Mouse (Mus musculus) cerebellum, postnatal 25 days (tissue): ENCODE results near the gene Methig1.
A peak's percentile ranks its signal among the peaks of the same experiment; 100 is the strongest.
"Not testable (repeated sequence)": the region's sequence is repeated elsewhere in the genome, so short reads cannot be mapped to it uniquely, and the experiment has no call there.

Source experiments
- DNase-seq, 2 experiments: peaks; one replicate each; pipeline ENCODE4 v3.0.0; 2021; ENCODE audit warnings: mixed read lengths in 2 of 2

Methig1 gene

DNA sequence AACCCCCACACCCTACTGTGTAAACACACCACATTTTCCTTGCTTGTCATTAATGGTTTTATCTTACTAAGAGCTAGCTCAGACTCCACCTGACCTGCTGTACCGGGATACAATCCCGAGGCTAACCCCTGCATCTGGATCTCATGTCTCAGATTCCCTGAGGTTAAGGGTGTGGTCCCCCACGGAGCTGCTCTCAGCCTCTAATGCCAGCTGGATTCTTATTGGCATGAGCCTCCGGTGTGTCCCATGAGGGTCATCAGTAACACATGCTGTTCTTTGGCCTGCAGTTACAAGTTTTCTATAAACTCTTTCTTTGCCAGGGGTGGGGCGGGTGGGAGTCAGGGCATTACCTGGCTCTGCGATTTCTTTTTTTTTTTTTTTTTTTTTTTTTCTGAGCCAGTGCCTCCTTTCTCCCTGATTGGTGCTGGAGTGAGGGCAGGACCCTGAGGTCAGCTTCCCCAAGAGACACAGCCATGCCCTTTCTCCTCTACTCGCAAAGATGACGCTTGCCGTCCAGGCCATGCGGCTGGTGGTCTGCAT is at the start of gene Methig1, which contains the start of gene Mettl7a2:
Methig1 (plus strand) TSS at position 439 of the 540 bp plus-strand sequence.
Mettl7a2 (plus strand) TSS at position 490 of the 540 bp plus-strand sequence.
- DNase-seq: no peak

DNA sequence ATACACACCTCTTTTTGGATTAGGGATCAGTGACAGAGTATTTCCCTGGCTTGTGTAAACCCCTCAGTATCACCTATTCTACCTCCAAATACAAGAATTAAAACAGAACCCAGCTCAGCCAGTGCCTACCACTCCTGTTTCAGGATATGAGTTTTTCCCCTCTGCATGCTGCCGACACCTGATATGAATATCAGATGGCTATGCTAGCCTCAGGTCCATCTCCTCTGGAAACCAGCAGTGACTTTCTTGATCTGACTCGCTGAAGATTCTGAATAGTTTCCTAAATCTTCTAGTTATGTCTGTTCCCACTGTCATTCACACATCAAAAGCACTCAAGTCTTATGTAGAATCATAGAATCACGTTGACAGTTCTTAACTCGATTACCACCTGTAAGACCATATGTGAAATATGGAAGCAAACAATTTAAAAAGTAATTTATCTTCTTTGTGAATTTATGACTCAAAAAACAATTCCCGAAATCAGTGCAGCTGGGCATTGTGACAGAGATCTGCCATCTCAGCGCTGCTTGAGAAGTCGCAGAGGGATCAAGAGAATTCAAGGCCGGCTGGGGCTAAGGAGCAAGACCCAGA is 49.4 kb upstream of the Methig1 start:
- peak in 1 of 2 experiments; percentile 29 for DNase-seq

DNA sequence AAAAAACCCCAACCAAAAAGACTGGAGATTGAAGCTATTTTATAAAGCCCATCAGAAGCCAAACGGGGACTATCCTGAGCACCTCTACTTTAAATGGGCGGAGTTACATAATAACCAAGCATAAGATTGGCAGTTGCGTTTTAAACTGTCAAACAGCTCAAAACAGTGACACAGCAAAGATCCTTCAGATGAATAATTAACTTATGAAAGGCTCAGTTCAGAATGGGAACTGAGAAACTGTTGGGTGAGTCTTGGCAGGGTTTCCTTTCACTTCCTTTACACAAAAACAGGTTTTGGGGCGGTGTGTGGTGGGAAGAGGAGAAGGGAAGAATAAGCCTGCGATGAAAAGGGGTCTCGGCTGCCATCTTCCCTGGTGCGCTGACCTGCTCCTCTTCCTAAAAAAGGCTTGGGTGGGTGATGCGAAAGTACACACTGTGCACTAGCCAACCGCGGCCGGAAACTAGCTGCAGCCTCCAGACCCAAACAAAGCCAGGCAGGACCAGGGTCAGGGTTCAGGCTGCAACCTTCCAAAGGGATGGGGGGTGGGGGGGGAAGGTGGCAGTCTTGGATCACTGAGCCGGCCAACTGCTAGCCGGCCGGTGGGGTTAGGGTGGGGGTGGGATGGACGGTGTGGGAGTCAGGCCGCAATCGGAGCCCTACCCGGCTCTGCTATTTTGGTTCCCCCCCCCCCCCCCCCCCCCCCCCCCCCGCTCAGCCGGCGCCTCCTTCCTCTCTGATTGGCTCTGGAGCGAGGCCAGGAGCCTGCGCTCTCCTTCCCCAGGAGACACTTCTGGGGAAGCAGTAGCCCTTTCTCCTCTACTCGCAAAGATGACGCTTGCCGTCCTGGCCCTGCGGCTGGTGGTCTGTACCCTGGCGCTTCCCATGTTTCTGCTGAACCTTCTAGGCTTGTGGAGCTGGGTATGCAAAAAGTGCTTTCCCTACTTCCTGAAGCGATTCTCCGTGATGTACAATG is 48.6 kb upstream of the Methig1 start, which contains the start of gene Mettl7a1:
Mettl7a1 (plus strand) TSS at position 122 of the 973 bp plus-strand sequence.
- DNase-seq: peak; percentile 92 to 93

DNA sequence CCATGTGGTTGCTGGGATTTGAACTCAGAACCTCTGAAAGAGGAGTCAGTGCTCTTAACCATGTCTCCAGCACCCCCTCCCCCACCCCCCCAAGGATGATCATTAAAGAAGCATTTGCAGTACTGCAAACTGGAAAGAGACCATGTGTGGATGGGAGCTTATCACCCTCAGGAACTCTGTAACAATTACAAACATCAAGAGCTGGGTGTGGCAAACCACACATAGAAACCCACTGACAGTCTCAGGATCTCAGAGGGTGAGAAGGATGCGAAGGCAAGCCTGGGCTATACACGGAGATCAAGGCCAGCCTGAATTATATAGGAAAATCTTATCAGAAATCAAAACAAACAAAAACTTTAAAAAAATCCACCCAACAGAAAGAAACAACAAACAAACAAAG is 46.7 kb upstream of the Methig1 start:
- DNase-seq: no peak

DNA sequence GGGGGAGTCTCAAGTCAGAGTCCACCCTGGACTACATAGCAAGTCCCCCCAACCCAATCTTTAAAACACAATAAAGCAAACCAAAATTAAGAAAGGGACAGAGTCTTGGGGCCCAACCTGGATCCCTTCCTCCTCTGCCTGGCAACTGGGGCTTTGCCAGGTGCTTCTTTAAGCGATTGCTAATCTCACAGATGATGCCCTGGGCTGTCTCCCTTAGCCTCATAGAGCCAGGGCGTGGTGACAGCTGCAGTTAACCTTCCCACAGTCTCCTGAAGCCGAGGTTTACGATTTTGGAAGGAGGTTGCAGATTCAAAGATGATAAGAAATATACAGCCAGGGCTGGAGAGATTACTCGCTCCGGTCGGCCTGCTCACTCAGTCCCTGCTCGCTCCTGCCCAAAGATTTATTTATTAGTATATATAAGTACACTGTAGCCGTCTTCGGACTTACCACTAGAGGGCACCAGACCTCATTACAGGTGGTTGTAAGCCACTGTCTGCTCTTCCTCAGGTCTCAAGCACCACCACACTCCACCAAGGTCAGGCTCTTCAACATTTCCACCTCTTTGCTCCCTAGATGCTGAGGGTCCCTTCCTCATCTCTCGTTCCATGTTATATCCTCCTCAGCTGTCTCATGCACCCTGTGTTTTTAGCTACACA is 45.4 kb upstream of the Methig1 start:
- peak; percentile 39 to 66 for DNase-seq

DNA sequence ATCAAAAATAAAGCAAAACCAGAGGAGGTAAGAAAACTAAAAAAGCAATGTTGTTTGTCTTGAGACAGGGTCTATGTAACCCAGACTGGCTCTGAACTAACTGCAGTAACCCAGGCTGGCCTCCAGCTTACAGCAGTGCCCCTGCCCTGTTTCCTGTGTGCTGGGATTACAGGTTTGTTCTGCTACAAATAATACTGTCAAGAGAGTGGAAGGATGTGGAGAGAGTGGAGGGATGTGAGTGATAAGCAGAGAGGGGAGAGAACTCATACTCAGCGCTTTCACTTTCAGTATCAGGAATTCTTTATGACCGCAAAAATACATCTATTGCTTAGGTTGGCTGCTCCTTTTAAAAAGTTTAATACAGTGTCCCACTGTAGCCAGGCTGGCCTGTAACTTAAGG is 40.6 kb upstream of the Methig1 start:
- no peak for DNase-seq

DNA sequence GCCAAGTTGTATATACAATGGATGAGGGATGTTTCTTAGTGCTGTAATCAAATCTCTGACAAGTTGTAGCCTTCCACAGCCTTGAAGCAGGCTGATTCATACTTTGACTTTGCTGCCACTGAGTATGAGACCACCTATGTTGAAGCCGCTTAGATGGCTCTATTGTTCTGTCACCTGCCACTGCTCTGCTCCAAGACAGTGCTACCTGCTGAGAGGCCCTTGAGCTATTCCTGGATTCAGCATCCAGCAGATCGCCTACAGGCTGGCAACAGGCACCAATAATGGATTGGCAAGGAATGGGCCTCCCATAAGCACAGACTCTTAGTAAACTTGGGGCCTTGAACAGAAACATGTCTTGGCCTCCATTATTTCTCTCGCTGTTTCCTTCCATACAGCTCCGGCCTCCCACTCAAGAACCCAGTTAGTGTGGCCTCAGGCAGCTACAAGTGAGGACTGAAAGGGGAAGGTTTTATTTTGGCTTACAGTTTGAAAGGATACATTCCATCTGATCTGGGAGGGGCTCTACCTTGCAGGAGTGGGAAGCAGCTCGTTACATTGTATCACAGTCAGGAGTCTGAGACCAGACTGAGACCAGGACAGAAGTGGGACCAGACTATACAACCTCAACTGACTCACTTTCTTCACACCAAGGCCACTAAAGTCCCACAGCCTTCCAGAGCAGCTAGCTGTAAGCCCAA is 38.4 kb upstream of the Methig1 start:
- DNase-seq: no peak

DNA sequence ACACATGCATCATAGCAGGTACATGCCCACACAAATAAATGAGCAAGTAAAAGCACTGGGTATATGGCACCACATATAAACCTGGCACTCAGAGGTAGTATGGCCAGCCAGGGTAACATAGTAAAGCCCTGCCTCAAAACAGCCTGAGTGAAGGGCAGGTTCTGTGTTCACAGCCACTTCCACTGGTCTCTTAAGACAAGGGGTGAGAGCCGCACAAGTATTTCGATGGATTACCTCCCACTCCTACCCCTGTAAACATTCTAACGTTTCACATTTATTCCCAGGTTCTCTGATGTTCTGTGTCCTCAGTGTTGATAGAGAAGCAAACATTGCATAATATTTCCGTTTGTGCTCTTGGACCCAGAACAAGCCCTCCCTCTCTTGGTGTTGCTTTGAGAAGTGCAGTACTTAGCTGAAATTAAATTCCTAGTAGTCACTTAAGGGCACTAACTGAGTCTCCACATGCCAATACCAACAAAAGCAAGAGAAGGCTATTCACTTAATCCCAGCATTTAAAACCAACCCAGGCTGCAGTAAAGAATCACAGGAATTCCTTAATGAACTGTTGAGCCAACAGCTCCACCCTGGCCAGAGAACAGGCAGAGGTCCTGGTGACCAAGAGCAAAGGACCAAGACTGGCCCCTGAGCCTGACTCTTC is 34.8 kb upstream of the Methig1 start:
- not testable (repeated sequence) for DNase-seq

DNA sequence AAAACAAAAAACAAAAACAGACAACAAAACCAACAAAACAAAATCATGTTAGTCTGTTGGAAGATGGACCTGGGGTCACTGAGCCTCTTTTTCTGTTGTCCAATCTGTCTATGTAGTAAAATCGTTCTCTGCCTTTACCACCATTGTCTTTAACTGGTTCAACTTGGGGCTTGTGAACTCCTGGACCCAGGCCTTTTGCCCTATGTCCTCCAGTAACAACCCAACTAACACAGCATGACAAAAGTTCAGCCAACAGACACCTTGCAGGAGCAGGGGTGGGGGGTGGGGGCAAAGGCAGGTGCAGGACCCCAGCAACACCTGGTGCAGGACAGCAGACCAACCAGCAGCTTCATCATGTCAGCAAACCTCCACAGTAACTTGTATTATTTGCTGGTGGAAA is 33.1 kb upstream of the Methig1 start:
- no peak for DNase-seq

DNA sequence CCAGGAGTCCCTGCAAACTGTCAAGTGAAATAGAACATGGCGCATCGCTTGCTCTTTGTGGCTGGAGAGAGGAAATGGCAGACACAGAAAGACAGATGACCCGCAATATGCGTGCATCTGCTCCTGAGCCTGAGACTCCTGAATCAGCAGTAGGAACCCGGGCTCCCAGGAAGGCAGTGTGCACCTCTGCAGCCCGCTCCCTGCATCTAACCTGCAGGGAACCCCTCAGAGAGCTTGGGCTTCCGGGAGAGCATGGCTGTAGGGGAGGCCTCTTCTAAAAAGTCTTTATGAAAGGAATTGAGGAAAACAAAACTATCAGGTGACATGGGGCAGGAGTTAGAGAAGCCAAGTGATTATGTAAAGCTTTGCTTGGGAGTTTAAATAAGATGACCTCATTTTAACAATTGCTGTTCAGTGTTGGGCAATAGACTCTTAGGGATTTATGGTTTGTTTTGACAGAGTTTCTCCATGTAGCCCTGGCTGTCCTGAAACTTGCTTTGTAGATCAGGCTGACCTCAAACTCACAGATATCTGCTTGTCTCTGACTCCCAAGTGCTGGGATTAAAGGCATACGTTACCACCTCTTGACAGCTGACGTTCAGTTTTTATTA is 32.5 kb upstream of the Methig1 start:
- DNase-seq: no peak

DNA sequence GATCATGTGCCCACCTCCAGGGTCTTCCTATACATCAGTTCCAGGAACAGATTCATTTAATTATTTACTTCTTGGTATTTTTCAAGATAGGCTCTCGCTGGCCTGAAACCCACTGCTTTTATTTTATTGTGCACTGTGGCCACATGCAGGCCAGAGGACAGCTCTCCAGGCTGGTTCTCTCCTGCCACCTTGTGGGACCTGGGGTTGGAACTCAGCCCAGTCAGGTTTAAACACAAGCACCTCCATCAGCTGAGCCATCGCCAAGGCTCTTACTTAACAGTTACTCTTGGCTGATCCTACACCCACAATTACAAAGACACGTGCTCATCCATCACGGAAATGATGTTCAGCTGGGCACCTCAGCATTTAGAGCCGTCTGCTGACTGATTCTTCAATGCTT is 31.8 kb upstream of the Methig1 start:
- DNase-seq: peak; percentile 72 to 82

DNA sequence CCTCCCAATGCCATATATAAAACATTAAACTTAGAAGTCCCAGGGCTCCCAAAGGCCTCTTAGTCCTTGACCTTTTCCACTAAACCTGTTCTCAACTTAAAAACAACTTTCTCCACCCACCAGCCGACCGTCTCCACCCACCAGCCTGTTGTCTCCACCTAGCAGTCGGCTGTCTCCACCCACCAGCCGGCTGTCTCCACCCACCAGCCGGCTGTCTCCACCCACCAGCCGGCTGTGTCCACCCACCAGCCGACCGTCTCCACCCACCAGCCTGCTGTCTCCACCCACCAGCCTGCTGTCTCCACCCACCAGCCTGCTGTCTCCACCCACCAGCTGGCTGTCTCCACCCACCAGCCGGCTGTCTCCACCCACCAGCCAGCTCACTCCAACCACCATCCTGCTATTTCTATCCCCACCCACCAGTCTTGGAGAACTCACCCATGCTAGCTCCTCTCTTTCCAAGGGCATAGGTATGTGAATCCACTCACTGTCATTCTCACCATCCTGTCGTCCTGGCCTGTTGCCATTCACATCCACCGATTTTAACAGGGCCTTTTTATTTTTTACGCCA is 28.8 kb upstream of the Methig1 start:
- no peak for DNase-seq

DNA sequence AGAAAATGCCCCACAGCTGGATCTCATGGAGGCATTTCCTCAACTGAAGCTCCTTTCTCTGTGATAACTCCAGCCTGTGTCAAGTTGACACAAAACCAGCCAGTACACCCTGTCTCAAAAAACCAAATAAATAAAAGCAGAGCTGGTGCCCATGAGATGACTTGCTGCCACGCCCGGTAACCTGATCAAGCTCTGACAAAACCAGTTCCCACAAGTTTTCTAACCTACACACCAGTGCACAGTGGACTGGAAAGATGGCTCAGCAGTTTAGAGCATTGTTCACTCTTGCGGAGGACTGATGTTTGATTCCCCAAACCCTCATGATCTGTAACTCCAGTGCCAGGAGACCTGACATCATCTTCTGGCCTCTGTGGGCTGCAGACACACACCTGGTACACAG is 27.7 kb upstream of the Methig1 start:
- no peak for DNase-seq

DNA sequence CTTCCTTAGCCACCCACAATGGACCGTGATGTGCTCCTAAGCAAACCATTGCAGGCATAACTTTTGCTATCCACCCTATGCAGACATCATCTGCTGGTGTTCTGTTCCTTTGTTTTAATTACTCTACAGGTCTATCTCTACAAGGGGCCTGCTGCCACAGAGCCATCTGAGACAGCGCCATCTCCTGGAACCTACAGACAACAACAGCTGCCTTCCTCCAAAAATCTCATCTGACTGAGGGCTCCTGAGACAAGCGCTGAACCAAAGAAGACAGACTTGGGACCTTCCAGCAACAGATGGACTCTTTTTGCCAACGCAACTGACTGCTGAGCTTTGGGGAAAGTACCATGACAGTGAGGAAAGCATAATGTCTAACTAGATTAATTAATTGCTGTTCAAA is 24.9 kb upstream of the Methig1 start:
- not testable (repeated sequence) for DNase-seq

DNA sequence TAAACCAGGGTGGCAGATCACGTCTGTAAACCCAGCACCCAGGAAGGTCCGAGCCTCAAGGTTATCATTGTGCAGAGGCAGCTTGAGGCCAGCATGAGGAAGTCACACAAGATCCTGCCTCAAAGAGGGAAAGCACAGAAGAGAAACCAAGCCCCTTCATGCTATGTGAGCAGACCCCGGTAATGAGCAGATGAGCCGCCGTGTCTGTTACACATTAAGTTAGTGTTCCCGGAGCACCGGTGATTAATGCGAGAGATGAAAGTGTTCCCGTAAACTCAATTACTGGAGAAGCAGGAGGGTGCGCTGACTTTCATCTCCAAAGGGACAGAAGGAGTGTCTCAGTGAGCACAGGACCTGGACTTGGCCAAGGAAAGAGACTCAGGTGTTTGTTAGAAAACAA is 23.6 kb upstream of the Methig1 start:
- DNase-seq: not testable (repeated sequence)

DNA sequence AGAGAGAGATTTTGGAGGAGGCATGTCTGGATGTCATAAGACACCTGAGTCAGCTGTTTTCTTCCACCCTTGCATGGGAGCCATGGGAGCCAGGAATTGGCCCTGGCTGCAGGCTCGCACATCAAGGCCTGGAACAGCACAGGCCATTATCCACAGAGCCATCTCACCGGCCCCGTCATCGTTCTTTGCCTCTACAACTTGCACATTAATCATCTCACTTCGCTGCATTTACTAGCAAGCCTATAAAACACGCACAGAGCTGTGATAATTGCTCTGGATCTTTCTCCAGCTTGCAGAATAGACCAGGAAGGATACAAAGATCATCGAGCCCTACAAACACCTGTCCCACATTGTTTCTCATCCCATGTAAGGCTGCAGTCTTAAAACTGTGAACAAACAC is 22.2 kb upstream of the Methig1 start:
- DNase-seq: no peak

DNA sequence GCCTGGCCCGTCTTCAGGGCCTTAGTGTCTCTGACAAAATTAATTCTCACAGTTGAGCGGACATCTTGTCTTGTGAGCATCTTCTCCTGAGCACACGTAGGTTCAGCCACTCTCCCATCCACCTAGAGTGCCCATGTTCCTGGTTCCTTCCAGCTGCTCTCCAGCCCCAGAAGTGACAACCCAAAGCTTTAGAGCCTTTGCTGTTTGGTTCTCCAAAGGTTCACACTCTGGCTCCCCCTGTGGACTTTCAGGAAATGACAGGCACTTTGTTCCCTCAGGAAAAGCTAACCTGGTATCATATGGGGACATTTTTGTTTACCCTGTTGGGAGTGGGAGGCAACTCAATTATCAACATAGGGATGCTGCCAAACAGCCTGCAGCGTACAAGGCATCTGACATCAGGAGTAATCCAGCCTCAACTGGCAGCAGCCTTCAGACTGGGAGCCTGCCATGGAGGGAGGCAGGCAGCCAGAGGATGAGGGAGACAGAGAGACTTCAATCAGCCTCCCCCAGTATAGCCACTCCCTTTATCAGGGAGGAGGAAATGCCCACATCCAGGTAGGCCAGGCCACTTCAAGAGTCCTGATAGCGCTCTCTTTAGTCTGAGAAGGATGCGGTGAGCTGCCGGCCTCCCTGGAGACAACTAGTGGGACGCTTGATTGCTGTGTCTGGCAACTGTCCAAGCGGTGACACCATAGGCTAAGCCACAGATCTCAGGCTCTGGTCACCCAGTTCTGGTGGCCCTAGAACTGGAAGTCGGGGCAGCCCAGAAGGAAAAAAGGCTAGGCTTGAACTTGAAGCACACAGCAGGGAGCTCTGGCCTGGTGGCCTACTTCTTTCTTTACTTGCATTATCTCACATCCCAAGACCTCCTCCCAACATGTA is 20.6 kb upstream of the Methig1 start:
- DNase-seq: peak in 1 of 2 experiments; percentile 26

DNA sequence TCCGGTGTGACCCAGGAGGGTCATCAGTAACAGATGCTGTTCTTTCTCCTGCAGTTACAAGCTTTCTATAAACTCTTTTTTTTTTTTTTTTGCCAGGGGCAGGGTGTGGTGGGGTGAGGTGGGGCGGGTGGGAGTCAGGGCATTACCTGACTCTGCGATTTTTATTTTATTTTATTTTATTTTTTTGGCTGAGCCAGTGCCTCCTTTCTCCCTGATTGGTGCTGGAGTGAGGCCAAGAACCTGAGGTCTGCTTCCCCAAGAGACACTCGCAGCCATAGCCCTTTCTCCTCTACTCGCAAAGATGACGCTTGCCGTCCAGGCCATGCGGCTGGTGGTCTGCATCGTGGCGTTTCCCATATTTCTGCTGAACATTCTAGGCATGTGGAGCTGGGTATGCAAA is 18.3 kb upstream of the Methig1 start, which contains the start of gene Mettl7a3:
Mettl7a3 (plus strand) TSS at position 301 of the 400 bp plus-strand sequence.
- peak in 1 of 2 experiments; percentile 18 for DNase-seq

DNA sequence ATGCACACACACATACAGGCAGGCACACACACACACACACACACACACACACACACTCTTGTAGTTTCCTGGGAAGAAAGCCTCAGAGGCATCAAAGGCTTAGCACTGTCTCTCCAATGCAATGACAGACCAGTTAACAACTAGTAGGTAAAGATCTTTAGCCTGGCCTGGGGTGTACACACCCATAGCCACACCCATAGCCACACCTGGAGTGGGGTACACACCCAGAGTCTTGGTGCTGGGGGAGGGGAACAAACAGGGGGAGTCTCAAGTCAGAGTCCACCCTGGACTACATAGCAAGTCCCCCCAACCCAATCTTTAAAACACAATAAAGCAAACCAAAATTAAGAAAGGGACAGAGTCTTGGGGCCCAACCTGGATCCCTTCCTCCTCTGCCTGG is 15.6 kb upstream of the Methig1 start:
- not testable (repeated sequence) for DNase-seq

DNA sequence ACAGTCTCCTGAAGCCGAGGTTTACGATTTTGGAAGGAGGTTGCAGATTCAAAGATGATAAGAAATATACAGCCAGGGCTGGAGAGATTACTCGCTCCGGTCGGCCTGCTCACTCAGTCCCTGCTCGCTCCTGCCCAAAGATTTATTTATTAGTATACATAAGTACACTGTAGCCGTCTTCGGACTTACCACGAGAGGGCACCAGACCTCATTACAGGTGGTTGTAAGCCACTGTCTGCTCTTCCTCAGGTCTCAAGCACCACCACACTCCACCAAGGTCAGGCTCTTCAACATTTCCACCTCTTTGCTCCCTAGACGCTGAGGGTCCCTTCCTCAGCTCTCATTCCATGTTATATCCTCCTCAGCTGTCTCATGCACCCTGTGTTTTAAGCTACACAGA is 15.1 kb upstream of the Methig1 start:
- DNase-seq: peak; percentile 59 to 84
